Mouse (Mus musculus) erythroid progenitor cell, adult 5-6 weeks (primary cell): ENCODE results near the gene Plcb4. TPM values are rescaled to one million over a fixed set of nuclear protein-coding genes. Genes with fewer than 3 reads are reported as not detected.

ENCODE experiments used
- ATAC-seq: replicated peaks from 2 replicates; pipeline ENCODE4 v1.8.0; 2016; ENCODE audit warnings: moderate number of reproducible peaks, mild to moderate bottlenecking, moderate TSS enrichment, inconsistent platforms; ENCODE audit not compliant: poor library complexity, low FRiP score, severe bottlenecking
- total RNA-seq, 2 experiments: library from RNA; stranded (forward) in 1 of 2; stranded (reverse) in 1 of 2; fragments of 150-400 nt in 1 of 2; fragments of 186-747, 209-891 nt in 1 of 2; gene quantifications; 2 replicates each; pipeline versions ENCODE4 v1.2.3 to v1.2.4; 2015 to 2017; ENCODE audit warnings: low replicate concordance in 2 of 2

Plcb4 gene
- total RNA-seq, 2 experiments from 2014 or later, result 0.84 to 1.2 TPM

- ATAC-seq, result no peak
These were observed 178.9 kb downstream of the Plcb4 start for GRCm38 (mm10) chr2:135837730-135838129.

- ATAC-seq, result no peak
These were observed 179.3 kb downstream of the Plcb4 start for GRCm38 (mm10) chr2:135838135-135838534.

- ATAC-seq, result no peak
These were observed 180.0 kb downstream of the Plcb4 start for GRCm38 (mm10) chr2:135838651-135839286.

- ATAC-seq, result no peak
These were observed 184.9 kb downstream of the Plcb4 start for GRCm38 (mm10) chr2:135843721-135844120.

- ATAC-seq, result no peak
These were observed 188.1 kb downstream of the Plcb4 start for GRCm38 (mm10) chr2:135846903-135847302.

- ATAC-seq, result no peak
These were observed 188.9 kb downstream of the Plcb4 start for GRCm38 (mm10) chr2:135847738-135848137.

GRCm38 (mm10) chr2:135848169-135848568 is 189.4 kb downstream of the Plcb4 start:
- ATAC-seq, result no peak

GRCm38 (mm10) chr2:135851964-135852363 is 193.2 kb downstream of the Plcb4 start:
- no peak for ATAC-seq

- ATAC-seq, result no peak
These were observed 194.3 kb downstream of the Plcb4 start for GRCm38 (mm10) chr2:135853085-135853484.

- no peak for ATAC-seq
These were observed 195.2 kb downstream of the Plcb4 start for GRCm38 (mm10) chr2:135854059-135854458.

- no peak for ATAC-seq
These were observed 197.2 kb downstream of the Plcb4 start for GRCm38 (mm10) chr2:135855890-135856490.

- ATAC-seq, result no peak
These were observed 198.0 kb downstream of the Plcb4 start for GRCm38 (mm10) chr2:135856826-135857225.

- ATAC-seq, result no peak
These were observed 203.0 kb downstream of the Plcb4 start for GRCm38 (mm10) chr2:135861531-135862488.

GRCm38 (mm10) chr2:135862489-135863390 is 203.9 kb downstream of the Plcb4 start:
- ATAC-seq, result no peak

GRCm38 (mm10) chr2:135863391-135864076 is 204.7 kb downstream of the Plcb4 start:
- ATAC-seq, result no peak

- no peak for ATAC-seq
These were observed 207.6 kb downstream of the Plcb4 start for GRCm38 (mm10) chr2:135866421-135866820.

- ATAC-seq, result no peak
These were observed 208.0 kb downstream of the Plcb4 start for GRCm38 (mm10) chr2:135866838-135867237.

- no peak for ATAC-seq
These were observed 210.8 kb downstream of the Plcb4 start for GRCm38 (mm10) chr2:135869637-135870036.

- ATAC-seq, result no peak
These were observed 214.3 kb downstream of the Plcb4 start for GRCm38 (mm10) chr2:135873146-135873545.
